Mouse (Mus musculus) midbrain, postnatal 0 days (tissue): ENCODE results near the gene Tspan18. TPM values are rescaled to one million over a fixed set of nuclear protein-coding genes. Genes with fewer than 3 reads are reported as not detected.
A peak's percentile ranks its signal among the peaks of the same experiment; 100 is the strongest.

ENCODE experiments used
- ATAC-seq: fragments of 200-750 bp; cut with Nextera tagmentation; 2 replicates; pipeline ENCODE4 v1.8.0; 2017; ENCODE audit warnings: moderate number of reproducible peaks, mild to moderate bottlenecking, moderate TSS enrichment, moderate library complexity; ENCODE audit not compliant: low FRiP score
- DNase-seq: peaks from one replicate; pipeline ENCODE4 v3.0.0-alpha.2; 2015; ENCODE audit warnings: low spot score
- H3K27ac ChIP-seq: fragments of 300-500 bp; sonication (generic); 2 replicates; pipeline ENCODE4 v1.5.1; 2014; ENCODE audit warnings: low read depth, mild to moderate bottlenecking, low read length, mixed read lengths
- H3K27me3 ChIP-seq: fragments of 300-500 bp; sonication (generic); 2 replicates; pipeline ENCODE4 v1.6.1; 2014; ENCODE audit warnings: low read length, control low read depth, mixed read lengths; ENCODE audit not compliant: insufficient read depth
- H3K36me3 ChIP-seq: fragments of 300-500 bp; sonication (generic); 2 replicates; pipeline ENCODE4 v1.6.1; 2014; ENCODE audit warnings: low read length, control low read depth, mixed read lengths; ENCODE audit not compliant: insufficient read depth
- H3K4me1 ChIP-seq: fragments of 300-500 bp; sonication (generic); 2 replicates; pipeline ENCODE4 v1.6.1; 2014; ENCODE audit warnings: mild to moderate bottlenecking, control low read depth, antibody characterized with exemption, low read length, mixed read lengths; ENCODE audit not compliant: insufficient read depth
- H3K4me2 ChIP-seq: fragments of 300-500 bp; sonication (generic); 2 replicates; pipeline ENCODE4 v1.6.1; 2014; ENCODE audit warnings: low read depth, mild to moderate bottlenecking, low read length, mixed read lengths; ENCODE audit not compliant: poor library complexity, severe bottlenecking
- H3K4me3 ChIP-seq: fragments of 300-500 bp; sonication (generic); 2 replicates; pipeline ENCODE4 v1.5.1; 2014; ENCODE audit warnings: low read depth, mild to moderate bottlenecking, low read length, moderate library complexity
- H3K9ac ChIP-seq: fragments of 300-500 bp; sonication (generic); replicated peaks from 2 replicates; pipeline ENCODE4 v1.6.1; 2014; ENCODE audit warnings: mild to moderate bottlenecking, low read length, moderate library complexity, mixed read lengths; ENCODE audit not compliant: poor library complexity, severe bottlenecking
- H3K9me3 ChIP-seq: fragments of 300-500 bp; sonication (generic); 2 replicates; pipeline ENCODE4 v1.6.1; 2016; ENCODE audit warnings: low read length, control low read depth
- CTCF ChIP-seq: IDR thresholded peaks from 2 replicates; pipeline ENCODE4 v1.5.1; 2016; ENCODE audit warnings: antibody characterized with exemption, mild to moderate bottlenecking
- WGBS: fragments of 180-500 bp; shearing (Covaris S2); extraction: QIAGEN DNeasy Blood & Tissue Kit; methylation state at CpG from one replicate; pipeline ENCODE4 v1.1.7; 2014; 5-methylcytosine and 5-hydroxymethylcytosine counted together
- polyA plus RNA-seq: library from polyadenylated mRNA; unstranded; fragments of >200 nt; fragmentation: Nextera tagmentation; extraction: Ambion mirVana; gene quantifications from 2 replicates; pipeline ENCODE4 v1.2.1, GENCODE M21; 2015
- total RNA-seq: library from RNA; depleted of rRNA; stranded (reverse); fragments of >200 nt; gene quantifications from 2 replicates; pipeline ENCODE4 v1.2.3, GENCODE M21; 2014; rRNA removed

Gene Tspan18
- 19.8 and 21.5 TPM in 2 replicates for total RNA-seq
- polyA plus RNA-seq, result 13.2 and 16.5 TPM in 2 replicates

- H3K4me1 ChIP-seq, result 0 out of 2 replicates have a peak, but pooled peaks cover 1% of the 10 kb centered on the region
- DNase-seq, result peak; percentile 71
These were observed at the start of gene Tspan18 for GRCm38 (mm10) chr2:93333817-93334731. Tspan18 (minus strand) TSS chr2:93334505.

DNA sequence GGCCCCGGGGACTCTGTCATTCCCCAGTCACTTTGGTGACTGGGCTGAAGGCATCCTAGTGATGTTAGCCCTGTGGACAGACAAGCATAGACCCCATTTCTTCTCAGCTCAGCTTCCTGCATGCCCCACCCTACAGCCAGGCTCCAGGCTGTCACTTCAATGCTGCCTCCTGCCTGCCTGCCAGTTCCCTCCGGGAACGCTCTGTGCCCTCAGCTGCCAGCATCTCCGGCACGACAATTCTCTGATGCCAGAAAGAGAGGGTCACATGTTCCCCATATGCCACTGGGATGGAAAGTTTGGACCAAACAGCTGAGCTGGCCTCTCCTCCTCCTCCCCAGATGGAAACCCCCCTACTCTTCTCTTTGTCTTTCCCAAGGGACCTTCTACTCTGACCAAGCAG, 49.5 kb upstream of the Tspan18 start:
- 66% methylated on average over 5 of the region's 5 CpGs for WGBS
- H3K4me2 ChIP-seq, result no peak overlapping the region
- H3K4me3 ChIP-seq, result no peak overlapping the region
- H3K27me3 ChIP-seq, result no peaks in the 10 kb centered on the region
- H3K36me3 ChIP-seq, result no peaks in the 10 kb centered on the region
- no peak overlapping the region for H3K9ac ChIP-seq
- TF ChIP-seq CTCF, result no peak
- no peak overlapping the region for H3K27ac ChIP-seq
- no peaks in the 10 kb centered on the region for H3K9me3 ChIP-seq
- H3K4me1 ChIP-seq, result no peaks in the 10 kb centered on the region
- ATAC-seq (no peak), DNase-seq (peak; percentile 46)

More at GRCm38 (mm10) chr2:93333817-93334731, at the start of gene Tspan18:
- H3K9ac ChIP-seq, result peak within 1 kb of the TSS; percentile 77
- under 1% methylated on average over 76 of the region's 95 CpGs for WGBS
- peak within 1 kb of the TSS; percentile 70 for H3K4me3 ChIP-seq
- H3K4me2 ChIP-seq, result peak within 1 kb of the TSS; percentile 99
- no peaks in the 10 kb centered on the region for H3K9me3 ChIP-seq
- no peaks in the 10 kb centered on the region for H3K36me3 ChIP-seq
- H3K27me3 ChIP-seq, result no peaks in the 10 kb centered on the region
- TF ChIP-seq CTCF, result no peak
- H3K27ac ChIP-seq, result peak within 1 kb of the TSS; percentile 47; the same call in 1 of the 2 replicates
- ATAC-seq, result peak; percentile 59

DNA sequence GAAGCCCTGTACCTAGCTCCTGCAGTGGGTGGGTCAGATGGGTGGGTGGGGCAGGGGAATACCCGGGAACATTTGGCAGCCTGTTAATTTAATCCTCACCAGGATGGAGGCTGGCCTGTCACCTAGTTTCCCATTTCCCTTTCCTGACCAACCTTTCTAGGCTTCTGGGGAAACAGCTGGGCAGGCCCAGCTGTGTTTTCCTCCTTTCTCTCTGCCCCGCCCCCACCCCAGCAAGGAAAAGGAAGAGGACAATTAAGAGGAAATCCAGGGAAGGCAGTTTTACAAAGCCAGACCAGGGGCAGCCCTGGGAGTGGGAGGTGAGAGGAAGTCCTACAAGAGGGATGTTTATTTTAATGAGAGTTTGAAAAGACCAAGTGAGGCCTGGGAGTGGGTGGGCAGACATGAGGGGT, 46.4 kb upstream of the Tspan18 start:
- no peaks in the 10 kb centered on the region for H3K36me3 ChIP-seq
- no peak for TF ChIP-seq CTCF
- H3K4me2 ChIP-seq, result no peak overlapping the region

GRCm38 (mm10) chr2:93377797-93378196, 43.5 kb upstream of the Tspan18 start:
- Histone ChIP-seq H3K4me1 (peaks cover 2% of the 10 kb centered on the region; the same call in 1 of the 2 replicates), H3K9ac (no peak overlapping the region), H3K36me3 (no peaks in the 10 kb centered on the region), H3K4me3 (no peak overlapping the region), H3K27ac (peak overlapping the region; percentile 51; the same call in 1 of the 2 replicates), H3K9me3 (no peaks in the 10 kb centered on the region), H3K27me3 (no peaks in the 10 kb centered on the region), H3K4me2 (peak overlapping the region; percentile 26)
- 45% methylated on average over 15 of the region's 15 CpGs for WGBS
- no peak for TF ChIP-seq CTCF
- ATAC-seq (no peak), DNase-seq (peak; percentile 77)

More for the DNA sequence above, 46.4 kb upstream of the Tspan18 start:
- DNase-seq, result no peak
- 22% methylated on average over 2 of the region's 2 CpGs for WGBS
- H3K9ac ChIP-seq, result no peak overlapping the region
- no peaks in the 10 kb centered on the region for H3K9me3 ChIP-seq
- no peaks in the 10 kb centered on the region for H3K27me3 ChIP-seq
- no peak overlapping the region for H3K27ac ChIP-seq
- ATAC-seq, result no peak
- no peak overlapping the region for H3K4me3 ChIP-seq
- peaks cover 2% of the 10 kb centered on the region; the same call in 1 of the 2 replicates for H3K4me1 ChIP-seq

GRCm38 (mm10) chr2:93377157-93377556, 42.9 kb upstream of the Tspan18 start:
- Histone ChIP-seq H3K9me3 (no peaks in the 10 kb centered on the region), H3K9ac (no peak overlapping the region), H3K36me3 (no peaks in the 10 kb centered on the region), H3K4me2 (no peak overlapping the region), H3K4me1 (peaks cover 2% of the 10 kb centered on the region; the same call in 1 of the 2 replicates), H3K27me3 (no peaks in the 10 kb centered on the region), H3K4me3 (no peak overlapping the region), H3K27ac (no peak overlapping the region)
- TF ChIP-seq CTCF, result no peak
- ATAC-seq (no peak), DNase-seq (no peak)
- WGBS, result 96% methylated on average over 3 of the region's 3 CpGs

DNA sequence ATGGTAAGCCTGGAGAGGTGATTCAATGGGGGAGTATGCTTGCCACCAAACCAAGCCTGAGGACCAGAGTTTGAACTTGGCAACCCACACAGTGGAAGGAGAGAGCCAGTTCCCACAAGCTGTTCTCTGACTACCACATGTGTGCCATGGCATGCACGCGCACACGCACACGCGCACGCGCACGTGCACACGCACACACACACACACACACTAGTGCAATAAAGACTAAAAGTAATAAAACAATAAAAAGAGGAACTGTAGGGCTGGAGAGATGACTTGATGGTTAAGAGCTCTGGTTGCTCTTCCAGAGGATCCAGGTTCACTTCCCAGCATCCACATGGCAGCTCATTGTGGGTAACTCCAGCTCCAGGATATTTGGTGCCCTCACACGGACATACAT, 38.6 kb upstream of the Tspan18 start:
- H3K4me3 ChIP-seq, result no peak overlapping the region
- TF ChIP-seq CTCF, result no peak
- no peaks in the 10 kb centered on the region for H3K9me3 ChIP-seq
- no peak overlapping the region for H3K4me2 ChIP-seq
- no peaks in the 10 kb centered on the region for H3K27me3 ChIP-seq
- no peak overlapping the region for H3K27ac ChIP-seq
- DNase-seq (no peak), ATAC-seq (no peak)
- H3K4me1 ChIP-seq, result 0 out of 2 replicates have a peak, but pooled peaks cover 2% of the 10 kb centered on the region
- WGBS, result 95% methylated on average over 10 of the region's 10 CpGs
- H3K36me3 ChIP-seq, result no peaks in the 10 kb centered on the region
- no peak overlapping the region for H3K9ac ChIP-seq
